Mouse (Mus musculus): ENCODE data around the gene Tk2. TPM values are rescaled to one million over a fixed set of nuclear protein-coding genes. Genes with fewer than 3 reads are reported as not detected.

Tk2 gene
- polyA plus RNA-seq, 1 experiment from 2014 or later = 51.7 TPM

Other genes with a start within 250 kb of the Tk2 start
- 9.2 and 12.6 TPM in 2 replicates for gene Cdh5, start 146.9 kb downstream of the Tk2 start, polyA plus RNA-seq (2015; fragmentation: Nextera tagmentation; extraction: Ambion mirVana)
- gene Bean1, start 78.1 kb downstream of the Tk2 start, polyA plus RNA-seq (2015; fragmentation: Nextera tagmentation; extraction: Ambion mirVana) = 2.4 and 3.1 TPM in 2 replicates
- gene Cklf, start 2.3 kb upstream of the Tk2 start, polyA plus RNA-seq (2015; fragmentation: Nextera tagmentation; extraction: Ambion mirVana) = 36.0 and 36.3 TPM in 2 replicates
- gene Cmtm2a, start 44.6 kb upstream of the Tk2 start, polyA plus RNA-seq (2015; fragmentation: Nextera tagmentation; extraction: Ambion mirVana) = not detected in 2 replicates
- not detected in 2 replicates for gene Gm45711, start 61.5 kb upstream of the Tk2 start, polyA plus RNA-seq (2015; fragmentation: Nextera tagmentation; extraction: Ambion mirVana)
- gene Cmtm1, start 61.6 kb upstream of the Tk2 start, polyA plus RNA-seq (2015; fragmentation: Nextera tagmentation; extraction: Ambion mirVana) = not detected in 2 replicates
- gene Gm11020, start 73.0 kb upstream of the Tk2 start, polyA plus RNA-seq (2015; fragmentation: Nextera tagmentation; extraction: Ambion mirVana) = not detected in 2 replicates
- gene Cmtm2b, start 73.7 kb upstream of the Tk2 start, polyA plus RNA-seq (2015; fragmentation: Nextera tagmentation; extraction: Ambion mirVana) = not detected in 2 replicates
- gene Cmtm3, start 90.9 kb upstream of the Tk2 start, polyA plus RNA-seq (2015; fragmentation: Nextera tagmentation; extraction: Ambion mirVana) = 34.0 and 39.6 TPM in 2 replicates
- gene Cmtm4, start 147.2 kb upstream of the Tk2 start, polyA plus RNA-seq (2015; fragmentation: Nextera tagmentation; extraction: Ambion mirVana) = 2.8 and 3.2 TPM in 2 replicates
- gene Dync1li2, start 194.5 kb upstream of the Tk2 start, polyA plus RNA-seq (2015; fragmentation: Nextera tagmentation; extraction: Ambion mirVana) = 139 and 143 TPM in 2 replicates